Mouse (Mus musculus): ENCODE results near the gene Gm4302.
"Not testable (repeated sequence)": the region's sequence is repeated elsewhere in the genome, so short reads cannot be mapped to it uniquely, and the experiment has no call there.

DNA sequence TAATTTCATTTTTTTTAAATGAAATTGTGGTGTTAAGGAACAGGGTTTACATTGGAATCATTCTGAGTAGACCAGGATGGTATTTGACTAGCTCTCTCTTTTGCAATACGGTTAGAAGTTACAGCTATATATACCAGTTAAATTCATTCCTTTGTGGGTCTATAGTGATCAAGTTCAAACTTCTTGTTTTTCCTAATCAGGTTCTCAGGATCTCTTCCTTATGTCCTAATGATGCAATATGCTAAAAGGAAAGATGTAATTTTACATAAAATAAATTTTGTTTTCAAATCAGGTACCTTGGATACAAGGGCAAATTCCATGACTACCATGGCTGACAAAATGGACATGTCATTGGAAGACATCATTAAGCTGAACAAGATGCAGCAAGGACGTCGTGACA, 10.2 kb downstream of the Gm4302 start, which contains the start of gene Gm4305:
- TF ChIP-seq CTCF (IDR thresholded peaks at IDR 0.05; ENCODE audit: control insufficient read depth, insufficient read depth, insufficient read length); MAX (IDR thresholded peaks at IDR 0.05); CEBPB (IDR thresholded peaks at IDR 0.05; ENCODE audit: low read depth); MYOD1 (IDR thresholded peaks at IDR 0.05; ENCODE audit: control insufficient read depth, insufficient read length, low read depth); USF1 (IDR thresholded peaks at IDR 0.05; ENCODE audit: low read depth): not testable (repeated sequence)

Data from C2C12 (cell line).